Mouse (Mus musculus) megakaryocyte, adult 5-6 weeks (primary cell): ENCODE results near the gene Neurl2. TPM values are rescaled to one million over a fixed set of nuclear protein-coding genes. Genes with fewer than 3 reads are reported as not detected.
"Not testable (repeated sequence)": the region's sequence is repeated elsewhere in the genome, so short reads cannot be mapped to it uniquely, and the experiment has no call there.

Experiments
- ATAC-seq: 2 replicates; pipeline ENCODE4 v1.8.0; 2016; ENCODE audit warnings: mild to moderate bottlenecking, inconsistent platforms; ENCODE audit not compliant: poor library complexity, severe bottlenecking
- total RNA-seq, 2 experiments: library from RNA; stranded (forward) in 1 of 2; stranded (reverse) in 1 of 2; fragments of 153-499, 151-499 nt in 1 of 2; fragments of 221-1000, 200-1000 nt in 1 of 2; gene quantifications; 2 replicates each; pipeline versions ENCODE4 v1.2.3 to v1.2.4; 2015 to 2017

Gene Neurl2
- total RNA-seq, 2 experiments from 2014 or later: 1.6 to 3.4 TPM

DNA sequence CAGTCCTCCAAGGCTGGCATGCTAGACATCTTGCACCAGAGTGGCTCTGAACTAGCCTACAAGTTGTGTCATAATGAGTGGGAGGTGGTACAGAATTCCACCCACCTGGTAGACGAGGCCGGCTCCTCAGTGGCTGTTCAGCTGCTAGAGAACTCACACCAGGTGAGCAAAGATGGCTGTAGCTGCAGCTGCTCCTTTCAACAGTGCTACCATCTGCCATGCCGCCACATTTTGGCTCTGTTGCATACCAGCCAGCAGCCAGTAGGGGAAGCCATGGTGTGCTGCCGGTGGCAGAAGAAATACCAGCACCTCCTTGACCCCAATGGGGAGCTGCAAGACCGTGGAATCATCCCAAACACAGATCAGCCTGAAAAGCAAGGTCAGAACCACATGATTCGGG is 12.2 kb downstream of the Neurl2 start:
- ATAC-seq: no peak

DNA sequence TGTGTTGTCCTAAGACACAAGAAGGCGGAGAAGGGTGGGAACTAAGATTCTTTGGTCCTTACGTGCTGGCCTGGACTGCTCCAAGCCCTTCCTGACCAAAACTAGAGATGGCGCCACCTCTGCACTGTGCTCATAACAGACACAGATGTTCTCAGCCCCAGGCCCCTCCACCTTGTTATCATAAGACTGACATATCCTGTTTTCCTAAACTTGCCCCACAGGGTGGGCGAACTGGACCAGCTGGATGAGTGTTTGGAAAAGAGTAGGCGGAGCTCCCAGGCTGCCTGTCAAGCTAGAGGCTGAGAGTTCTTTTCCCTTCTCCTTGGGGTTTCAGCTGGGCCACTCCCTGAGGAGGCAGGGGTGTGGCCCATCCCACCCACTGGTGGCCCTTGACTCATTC is 15.6 kb downstream of the Neurl2 start:
- no peak for ATAC-seq

DNA sequence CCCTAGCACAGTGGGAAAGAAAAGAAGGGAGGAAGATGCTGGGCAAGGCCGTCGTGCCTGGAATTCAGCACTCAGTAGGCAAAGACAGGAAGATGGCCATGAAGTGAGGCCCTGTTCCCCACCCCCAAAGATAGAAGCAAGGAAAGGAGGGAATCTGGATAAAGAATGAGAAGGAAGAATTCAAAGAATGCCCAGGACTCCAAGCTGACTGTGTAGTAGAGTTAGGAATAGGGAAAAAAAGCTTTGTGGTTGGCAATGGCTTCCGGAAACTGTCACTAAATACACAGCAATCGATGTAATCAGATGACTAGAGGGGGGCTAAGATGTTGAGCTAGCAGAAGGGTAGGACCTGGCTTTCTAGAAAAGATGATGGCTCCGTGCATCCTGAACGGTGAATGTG is 16.1 kb downstream of the Neurl2 start:
- no peak for ATAC-seq

DNA sequence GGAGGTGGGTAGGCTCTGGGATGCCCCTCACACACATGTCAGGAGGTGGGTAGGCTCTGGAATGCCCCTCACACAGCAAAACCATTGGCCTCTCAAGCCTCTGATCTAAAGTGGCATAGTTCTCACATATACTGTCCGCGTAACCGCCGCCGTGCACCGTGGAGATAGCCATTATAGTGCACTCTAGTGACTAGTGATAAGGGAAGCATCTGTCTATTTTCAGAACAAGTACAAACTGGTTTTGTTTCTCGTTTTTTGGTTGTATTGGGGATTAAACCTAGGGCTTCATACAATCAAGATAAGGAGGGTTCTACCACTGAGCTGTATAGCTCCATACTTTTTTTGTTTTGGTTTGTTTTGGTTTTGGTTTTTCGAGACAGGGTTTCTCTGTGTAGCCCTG is 17.4 kb downstream of the Neurl2 start:
- peak; percentile 41 for ATAC-seq

DNA sequence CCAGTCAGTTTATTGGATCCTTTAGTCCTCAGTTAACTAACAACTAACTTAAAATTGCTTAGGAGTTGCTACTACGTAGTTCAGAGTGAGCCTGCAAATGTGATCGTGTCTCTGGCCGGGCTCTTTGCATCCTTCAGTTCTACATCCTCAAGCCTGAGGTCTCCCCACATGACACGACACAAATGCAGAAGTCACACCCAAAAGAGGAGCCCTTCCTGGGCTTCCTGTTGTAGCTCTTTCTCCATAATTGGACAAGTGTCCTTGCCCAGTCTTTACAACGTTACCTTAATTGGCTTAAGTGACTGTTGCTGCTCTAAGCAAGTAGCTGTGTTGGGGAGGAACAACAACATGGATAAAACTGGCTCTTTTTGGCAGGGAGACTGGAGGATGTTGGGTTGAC is 17.9 kb downstream of the Neurl2 start:
- peak; percentile 91 for ATAC-seq

DNA sequence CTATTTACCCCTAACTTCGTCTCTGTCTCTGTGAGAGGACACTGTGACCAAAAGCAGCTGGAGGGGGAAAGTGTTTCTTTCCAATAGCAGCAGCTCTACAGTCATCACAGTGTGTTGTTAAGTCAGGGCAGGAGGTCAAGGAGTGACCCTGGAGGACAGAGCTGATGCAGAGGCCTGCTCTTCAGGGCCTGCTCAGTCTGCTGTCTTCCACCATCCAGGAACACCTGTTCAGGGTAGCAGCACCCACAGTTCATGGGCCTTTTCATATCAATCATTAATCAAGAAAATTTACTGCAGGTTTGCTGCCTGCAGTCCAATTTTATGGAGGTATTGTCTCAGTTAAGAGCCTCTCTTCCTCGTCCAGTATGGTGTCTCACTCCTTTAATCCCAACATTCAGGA is 19.7 kb downstream of the Neurl2 start:
- no peak for ATAC-seq

DNA sequence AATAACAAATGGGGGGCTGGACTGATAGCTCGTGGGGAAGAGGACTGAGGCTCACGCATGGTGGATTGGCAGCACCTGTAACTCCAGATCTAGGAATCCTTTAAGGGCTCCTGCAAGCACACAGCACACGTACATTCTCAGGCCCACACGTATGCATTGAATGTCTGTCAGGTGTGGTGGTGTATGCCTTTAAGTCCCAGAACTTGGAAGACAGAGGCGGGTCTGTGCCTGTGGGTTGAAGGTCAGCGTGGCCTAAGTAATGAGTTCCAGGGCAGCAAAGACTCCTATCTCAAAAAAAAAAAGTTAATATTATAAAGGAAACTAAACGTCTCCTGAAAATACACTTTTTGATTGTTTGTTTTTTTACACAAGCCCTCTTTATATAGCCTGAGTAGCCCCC is 26.6 kb downstream of the Neurl2 start:
- ATAC-seq: no peak

DNA sequence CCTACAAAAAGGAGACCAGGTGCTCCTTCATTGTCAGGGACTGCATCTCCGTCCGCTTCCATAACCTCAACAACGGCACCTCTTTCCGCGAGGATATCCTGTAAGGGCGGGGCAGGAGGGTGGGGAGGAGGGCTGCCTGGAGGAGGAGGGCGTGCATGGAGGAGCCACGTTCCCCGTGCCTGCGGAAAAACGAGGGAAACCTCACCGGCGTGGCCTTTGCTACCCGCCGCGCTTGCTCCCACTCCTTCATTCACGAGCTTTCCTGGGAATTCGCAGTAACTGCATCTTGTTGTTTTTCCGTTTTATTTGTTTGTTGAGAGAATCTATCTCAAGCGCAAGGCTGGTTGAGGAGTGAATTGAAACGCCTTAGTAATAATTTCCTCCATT is 27.9 kb downstream of the Neurl2 start:
- peak; percentile 47 for ATAC-seq

DNA sequence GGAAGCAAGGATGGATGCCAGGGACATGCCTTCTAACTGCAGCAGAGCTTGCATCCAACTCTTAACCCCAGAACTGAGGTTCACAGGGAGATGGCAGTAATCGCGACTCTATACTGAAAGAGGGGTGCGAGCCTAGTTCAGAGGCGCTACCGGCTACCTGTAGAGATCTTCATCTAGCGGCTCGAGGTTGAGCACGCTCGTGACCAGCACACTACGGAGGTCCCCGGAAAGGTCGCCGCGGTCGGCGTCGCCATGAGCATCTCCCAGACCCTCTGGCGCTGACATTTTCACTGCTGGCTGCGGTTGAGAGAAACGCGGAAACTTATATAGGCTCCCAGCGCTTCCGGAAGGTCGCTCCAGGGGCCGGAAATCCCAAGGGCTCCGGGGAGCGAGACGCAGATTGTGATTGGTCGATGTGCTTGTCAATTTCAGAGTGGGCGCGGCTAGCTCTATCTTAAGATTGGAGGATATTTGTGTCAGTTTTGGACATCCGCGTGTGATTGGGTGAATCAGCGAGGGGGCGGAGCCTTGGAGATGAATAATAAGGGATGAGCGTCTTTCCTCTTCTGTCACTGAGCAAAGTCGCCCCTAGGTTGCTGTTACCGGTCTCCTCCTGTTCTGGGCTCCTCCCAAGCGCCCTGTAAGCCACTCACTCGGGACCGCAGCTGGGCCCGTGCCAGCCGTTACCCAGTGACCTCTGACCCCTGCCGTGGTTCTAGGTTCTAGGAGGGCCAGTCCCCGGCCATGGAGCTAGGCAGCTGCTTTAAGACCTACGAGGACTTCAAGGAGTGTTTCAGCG is 28.5 kb downstream of the Neurl2 start, which contains the start of the genes Acot8 and Zswim3:
Acot8 (minus strand) TSS at position 350 of the 799 bp plus-strand sequence.
Zswim3 (plus strand) TSS at position 566 of the 799 bp plus-strand sequence.
- peak; percentile 92 for ATAC-seq

DNA sequence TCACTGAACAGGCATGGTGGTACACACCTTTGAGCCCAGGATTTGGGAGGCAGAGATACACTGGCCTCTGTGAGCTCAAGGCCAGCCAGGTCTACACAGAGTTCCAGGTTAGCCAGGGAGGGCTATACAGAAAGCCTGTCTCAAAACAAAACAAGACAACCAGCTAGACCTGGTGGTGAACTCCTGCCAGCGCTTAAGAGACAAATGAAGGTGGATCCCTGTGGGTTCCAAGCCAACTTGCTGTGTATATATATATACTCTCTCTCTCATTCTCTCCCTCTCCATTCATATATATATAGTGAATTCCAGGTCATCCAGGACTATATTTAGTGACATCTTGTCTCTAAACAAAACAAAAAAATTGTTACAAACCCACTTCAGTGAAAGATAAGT is 29.3 kb downstream of the Neurl2 start:
- ATAC-seq: no peak

DNA sequence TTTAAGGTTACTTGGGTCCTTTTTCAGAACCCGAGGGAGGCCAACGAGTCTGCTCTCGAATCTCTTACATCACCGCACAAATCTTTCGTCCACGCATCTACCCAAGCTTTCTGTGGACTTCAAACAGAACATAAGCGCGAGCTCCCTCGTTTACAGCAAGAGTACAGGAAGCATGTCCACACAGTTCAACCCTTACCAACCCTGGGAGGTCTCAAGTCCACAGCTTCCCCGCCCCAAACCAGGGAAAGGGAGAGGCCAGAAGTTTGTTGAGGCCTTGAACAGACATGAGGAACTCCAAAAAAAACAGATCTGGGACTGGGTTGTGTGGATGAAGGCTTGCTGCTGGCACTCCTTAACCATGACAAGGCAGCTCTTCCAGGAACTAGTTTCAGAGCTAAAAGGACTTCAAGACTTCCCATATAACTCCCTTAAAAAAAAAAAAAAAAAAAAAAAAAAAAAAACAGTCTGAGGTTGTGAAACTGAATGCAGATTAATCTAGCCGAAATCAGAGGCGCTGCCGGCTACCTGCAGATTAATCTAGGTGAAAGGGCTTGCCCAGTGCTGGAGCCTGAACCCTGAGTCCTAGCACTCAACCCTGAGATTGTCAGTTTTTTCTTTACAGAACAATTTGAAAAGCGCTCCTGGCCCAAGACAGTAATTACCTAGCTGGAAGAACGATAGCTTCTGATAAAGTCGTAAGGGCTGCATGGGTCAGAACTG is 29.9 kb downstream of the Neurl2 start:
- no peak for ATAC-seq

DNA sequence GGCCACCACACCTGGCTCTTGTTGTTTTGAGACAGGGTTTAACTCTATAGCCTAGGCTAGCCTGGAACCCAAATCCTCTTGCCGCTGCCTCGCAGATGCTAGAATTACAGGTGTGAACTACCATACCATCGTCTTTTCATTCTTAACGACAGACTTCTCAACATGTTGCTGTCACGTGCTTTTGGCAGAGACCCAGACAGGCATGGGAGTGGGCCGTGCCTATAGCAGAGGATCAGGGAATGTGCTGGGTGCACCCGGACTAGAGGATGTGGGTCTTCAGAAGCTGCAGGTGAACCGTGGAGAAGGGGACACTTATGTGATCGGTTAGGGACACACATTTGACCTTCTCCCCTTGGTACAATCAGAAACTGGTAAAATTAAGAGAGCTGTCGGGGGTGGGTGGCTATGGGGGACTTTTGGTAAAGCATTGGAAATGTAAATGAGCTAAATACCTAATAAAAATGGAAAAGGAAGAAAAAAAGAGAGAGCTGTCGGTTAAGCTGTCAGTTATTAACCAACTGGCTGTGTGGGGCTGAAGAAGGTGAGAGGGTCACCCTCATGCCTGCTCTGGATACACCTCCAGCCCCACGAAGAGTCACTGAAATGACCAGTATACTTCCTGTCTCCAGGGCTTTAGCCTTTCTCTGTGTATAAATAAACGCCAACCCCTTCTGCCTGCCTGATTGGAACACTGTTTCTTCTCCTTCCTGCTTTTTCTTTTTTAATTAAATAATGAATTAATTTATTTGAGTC is 32.8 kb downstream of the Neurl2 start:
- ATAC-seq: no peak

DNA sequence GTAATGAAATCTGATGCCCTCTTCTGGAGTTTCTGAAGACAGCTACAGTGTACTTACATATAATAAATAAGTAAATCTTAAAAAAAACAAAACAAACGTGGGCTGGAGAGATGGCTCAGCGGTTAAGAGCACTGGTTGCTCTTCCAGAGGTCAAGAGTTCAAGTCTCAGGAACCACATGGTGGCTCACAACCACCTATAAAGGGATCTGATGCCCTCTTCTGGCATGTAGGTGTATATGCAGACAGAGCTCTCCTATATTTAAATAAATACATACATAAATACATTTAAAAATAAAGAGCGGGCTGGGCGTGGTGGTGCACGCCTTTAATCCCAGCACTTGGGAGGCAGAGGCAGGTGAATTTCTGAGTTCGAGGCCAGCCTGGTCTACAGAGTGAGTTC is 34.7 kb downstream of the Neurl2 start:
- not testable (repeated sequence) for ATAC-seq

DNA sequence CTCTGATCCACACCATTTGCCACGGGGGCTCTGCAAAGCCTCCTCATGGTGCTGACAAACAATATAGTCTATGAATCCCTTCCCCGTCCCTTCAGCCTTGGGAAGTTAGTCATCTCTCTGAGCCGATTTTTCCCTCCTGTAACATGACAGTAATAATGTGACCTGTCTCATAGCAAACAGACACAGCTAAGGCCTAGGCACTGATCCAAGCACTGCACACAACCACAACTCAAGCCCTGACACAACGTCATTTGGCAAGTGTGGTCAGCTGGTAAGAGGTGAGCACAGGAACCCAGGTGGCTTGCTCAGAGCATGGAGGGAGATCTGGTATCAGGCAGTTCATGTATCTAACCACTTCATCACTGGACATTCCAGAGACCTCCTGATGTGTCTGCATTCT is 37.4 kb downstream of the Neurl2 start:
- no peak for ATAC-seq

DNA sequence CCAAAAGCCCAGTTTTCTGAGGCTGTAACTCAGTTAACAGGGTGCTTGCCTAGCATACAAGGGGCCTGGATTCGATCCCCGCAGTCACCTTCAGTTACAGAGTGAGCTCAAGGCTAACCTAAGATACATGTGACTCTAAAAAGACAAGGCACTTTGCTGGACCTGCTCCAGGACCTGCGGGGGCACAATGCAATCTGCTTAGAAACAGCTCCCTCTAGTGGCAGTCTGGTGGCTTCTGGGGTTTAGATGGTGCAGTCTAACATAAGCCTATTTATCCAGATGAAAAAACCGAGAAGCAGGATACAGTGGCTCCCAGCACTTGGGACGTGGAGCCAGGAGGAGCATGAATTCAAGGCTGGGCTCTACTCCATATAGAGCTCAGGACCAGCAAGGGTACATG is 39.0 kb downstream of the Neurl2 start:
- ATAC-seq: peak; percentile 85

DNA sequence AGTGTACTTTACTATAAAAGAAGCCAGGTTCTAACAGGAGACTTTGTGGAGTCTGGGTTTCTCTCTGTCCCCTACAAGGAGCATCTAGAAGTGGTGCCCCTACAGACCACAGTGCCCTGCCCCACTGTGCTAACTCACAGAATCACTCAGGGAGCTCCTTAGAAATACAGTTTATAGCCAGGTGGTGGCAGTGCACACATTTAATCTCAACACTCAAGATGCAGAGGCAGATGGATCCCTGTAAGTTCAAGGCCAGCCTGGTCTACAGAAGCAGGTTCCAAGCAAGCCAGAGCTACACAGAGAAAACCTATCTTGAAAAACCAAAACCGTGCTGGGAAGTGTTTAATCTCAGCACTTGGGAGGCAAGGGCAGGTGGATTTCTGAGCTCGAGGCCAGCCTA is 39.5 kb downstream of the Neurl2 start:
- ATAC-seq: no peak

DNA sequence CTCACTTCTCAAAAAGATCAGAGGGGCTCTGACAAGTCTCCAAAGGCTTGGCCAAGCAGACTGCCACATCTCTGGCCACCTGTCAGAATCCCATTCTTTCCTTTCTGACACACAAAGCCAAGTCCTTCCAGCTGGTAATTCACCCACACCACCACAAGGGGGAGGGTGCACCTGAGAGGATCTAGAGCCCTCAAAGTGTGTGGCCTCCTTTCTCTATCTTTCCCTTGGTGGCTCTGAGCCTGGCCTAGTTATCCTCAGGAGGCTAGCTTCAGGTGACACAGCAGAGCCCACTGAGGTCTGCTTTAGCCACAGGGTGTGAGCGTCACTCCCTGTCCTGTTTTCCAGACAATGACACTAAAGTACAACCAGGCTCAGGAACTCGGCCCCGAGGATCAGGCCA is 40.0 kb downstream of the Neurl2 start:
- peak; percentile 69 for ATAC-seq

DNA sequence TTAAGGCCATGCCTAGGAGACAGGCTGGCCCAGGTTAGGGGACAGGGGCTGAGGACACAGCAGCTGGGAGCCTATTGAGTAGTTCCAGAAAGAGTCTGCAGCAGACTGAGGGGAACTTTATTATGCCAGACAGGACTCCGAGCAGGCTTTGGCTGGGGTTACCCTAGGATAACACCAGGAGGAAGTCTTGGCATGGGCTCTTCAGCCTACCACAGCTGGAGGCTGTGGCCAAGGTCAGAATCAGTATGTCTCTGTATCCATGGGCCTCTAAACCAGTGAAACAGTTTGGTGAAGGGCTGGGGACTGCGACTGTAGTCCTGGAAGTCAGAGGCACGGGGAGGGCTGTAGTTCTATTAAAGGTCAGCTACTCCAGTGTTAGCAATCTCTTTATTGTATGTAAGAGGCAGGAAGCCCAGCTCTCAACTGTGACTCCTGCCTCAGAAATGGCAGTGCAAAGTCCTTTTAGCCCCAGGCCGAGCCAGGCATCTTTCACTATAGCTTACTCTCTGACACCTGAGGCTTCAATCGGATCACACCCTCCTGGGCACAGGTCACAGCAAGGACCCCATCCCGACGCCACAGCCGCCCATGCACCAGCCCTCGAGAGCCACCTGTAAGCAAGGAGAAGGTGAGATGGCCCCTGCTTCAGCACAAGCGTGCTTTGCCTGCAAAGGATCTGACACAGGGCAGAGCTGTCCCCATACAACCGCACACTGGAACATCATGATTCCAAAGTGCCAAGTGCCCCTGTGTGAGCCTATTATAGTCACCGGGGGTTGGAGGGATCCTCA is 40.7 kb downstream of the Neurl2 start:
- no peak for ATAC-seq

DNA sequence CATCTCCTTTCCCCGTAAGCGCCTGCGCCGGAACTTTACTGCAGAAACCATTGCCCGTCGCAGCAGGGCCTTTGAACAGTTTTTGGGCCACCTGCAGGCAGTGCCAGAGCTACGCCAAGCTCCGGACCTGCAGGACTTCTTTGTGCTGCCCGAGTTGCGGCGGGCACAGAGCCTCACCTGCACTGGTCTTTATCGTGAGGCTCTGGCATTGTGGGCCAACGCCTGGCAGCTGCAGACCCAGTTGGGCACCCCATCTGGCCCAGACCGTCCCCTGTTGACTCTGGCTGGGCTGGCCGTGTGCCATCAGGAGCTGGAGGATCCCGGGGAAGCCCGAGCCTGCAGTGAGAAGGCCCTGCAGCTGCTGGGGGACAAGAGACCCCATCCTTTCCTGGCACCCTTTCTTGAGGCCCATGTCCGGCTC is 41.4 kb downstream of the Neurl2 start:
- no peak for ATAC-seq

DNA sequence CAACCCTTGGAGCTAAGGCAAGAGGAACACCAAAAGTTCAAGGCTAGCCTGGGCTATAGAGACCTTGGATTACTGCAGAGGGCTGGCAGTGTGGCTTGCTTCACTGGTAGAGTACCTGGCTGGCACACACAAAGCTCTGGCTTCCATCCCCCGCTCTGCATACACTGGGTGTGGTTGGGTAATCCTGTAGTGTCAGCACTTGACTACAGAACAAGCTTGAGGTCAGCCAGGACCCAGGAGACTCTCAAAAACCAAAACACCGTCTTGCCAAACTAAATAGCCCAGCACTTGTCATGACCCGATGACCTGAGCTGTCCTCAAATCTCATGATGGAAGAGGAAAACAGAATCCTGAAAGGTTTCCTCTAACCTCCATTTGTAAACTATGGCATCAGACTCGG is 42.8 kb downstream of the Neurl2 start:
- ATAC-seq: no peak

DNA sequence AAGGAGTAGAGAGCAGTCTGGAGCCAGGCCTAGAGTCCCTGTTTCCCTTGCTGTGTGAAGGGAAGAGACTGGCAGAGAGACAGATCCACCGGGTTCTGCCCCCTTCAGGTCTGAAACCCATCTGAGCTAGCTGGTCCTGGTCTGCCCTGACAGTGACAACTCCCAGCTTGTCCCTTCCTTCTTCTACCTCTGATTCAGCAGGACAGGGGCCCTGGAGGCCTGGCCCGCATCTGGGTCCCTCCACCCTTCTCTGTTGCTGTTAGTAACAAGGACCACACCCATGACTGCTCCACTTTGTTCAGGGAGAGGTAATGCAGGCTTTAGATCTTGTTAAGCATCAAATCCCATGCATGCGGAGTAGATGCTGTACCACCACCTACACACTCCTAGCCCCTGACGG is 44.8 kb downstream of the Neurl2 start:
- ATAC-seq: no peak
